Mouse (Mus musculus) lung, adult 2 months (tissue): ENCODE data around the gene Pomgnt1.

Experiments used
- CTCF ChIP-seq: fragments of 200-500 bp; IDR thresholded peaks from 2 replicates; pipeline ENCODE4 v1.5.1; 2011; ENCODE audit warnings: mild to moderate bottlenecking, low read length, control low read depth; ENCODE audit not compliant: insufficient read depth
- POLR2A ChIP-seq: fragments of 200-500 bp; IDR thresholded peaks from 2 replicates; pipeline ENCODE4 v1.6.1; 2011; ENCODE audit warnings: low read depth, mild to moderate bottlenecking, control low read depth, low read length, borderline replicate concordance; ENCODE audit errors: extremely low read depth

DNA sequence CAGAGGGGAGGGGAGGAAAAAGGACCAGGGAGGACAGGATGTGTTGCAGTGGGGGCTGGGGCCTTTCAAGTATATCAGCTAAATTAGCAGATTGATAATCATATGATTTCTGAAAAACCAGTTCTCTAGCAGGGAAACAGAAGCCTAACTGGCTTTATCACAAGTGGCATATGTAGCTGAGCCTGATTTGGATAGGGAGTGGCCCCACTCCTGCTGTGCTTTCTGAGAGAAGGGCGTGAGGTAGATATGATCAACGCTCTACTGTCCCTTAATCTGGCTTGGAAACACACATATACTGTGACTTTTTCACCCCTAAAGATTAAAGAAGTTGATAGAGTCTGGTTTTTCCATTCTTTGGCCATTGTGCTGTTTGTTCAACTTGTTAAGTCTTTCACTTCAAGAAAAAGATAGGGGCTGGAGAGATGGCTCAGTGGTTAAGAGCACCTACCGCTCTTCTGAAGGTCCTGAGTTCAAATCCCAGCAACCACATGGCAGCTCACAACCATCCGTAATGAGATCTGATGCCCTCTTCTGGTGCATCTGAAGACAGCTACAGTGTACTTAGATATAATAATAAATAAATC is 2.3 kb downstream of the Pomgnt1 start:
- TF ChIP-seq POLR2A = no peak
- TF ChIP-seq CTCF = no peak
